Mouse (Mus musculus): Measurements from ENCODE around the gene Cyp3a13.
"Not testable (repeated sequence)": the region's sequence is repeated elsewhere in the genome, so short reads cannot be mapped to it uniquely, and the experiment has no call there.

Cyp3a13 gene

DNA sequence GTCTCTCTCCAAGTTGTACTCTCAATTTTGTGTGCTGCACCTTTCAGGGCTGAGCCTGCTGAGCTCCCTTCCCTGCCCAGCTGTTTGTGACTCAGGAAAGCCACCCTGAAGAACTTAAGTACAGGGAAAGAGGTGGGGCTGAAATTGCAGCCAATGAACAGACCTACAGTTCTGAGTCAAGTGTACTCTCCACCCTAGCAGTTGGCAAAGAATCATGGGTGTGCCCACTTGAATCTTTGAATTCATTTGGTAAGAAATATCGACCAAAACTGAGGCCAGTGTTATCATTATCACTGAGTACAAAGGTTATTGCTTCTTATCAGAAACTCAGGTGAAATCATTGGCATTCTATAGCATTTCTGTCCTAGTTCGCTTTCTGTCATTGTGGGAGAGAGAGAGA is at the start of gene Cyp3a13:
TSS of gene Cyp3a13 (minus strand) at position 88 of the 400 bp plus-strand sequence.
- DNase-seq, result no peak

- DNase-seq, result peak; percentile 31
Observed at GRCm38 (mm10) chr5:137966492-137966891, 45.1 kb upstream of the Cyp3a13 start.

DNA sequence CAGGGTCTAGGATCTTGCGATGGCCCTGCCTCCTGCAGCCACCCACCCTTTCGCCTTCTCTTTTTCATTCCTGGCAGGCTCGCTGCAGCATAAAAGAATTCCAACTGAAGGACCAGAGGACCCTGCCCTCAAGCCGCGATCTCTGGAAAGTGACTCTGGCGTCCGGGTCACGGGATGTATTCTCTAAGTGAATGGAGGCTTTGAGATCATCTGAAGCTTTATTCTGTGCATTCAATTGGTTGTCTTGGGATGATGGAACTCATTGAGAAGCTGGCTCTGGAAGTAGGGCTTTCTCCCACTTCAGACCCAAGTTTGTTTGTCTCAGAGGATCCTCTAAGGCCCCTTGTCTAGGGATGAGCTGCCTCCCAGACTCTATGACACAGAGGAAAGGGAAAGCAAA is 41.5 kb upstream of the Cyp3a13 start, which contains the start of gene Gjc3:
TSS of gene Gjc3 (minus strand) at position 154 of the 400 bp plus-strand sequence.
- DNase-seq, result peak; percentile 15

GRCm38 (mm10) chr5:137956404-137956803 is 35.0 kb upstream of the Cyp3a13 start:
- no peak for DNase-seq

GRCm38 (mm10) chr5:137951218-137951617 is 29.8 kb upstream of the Cyp3a13 start:
- DNase-seq, result peak; percentile 12

- no peak for DNase-seq
Observed at GRCm38 (mm10) chr5:137947303-137947702, 25.9 kb upstream of the Cyp3a13 start.

DNA sequence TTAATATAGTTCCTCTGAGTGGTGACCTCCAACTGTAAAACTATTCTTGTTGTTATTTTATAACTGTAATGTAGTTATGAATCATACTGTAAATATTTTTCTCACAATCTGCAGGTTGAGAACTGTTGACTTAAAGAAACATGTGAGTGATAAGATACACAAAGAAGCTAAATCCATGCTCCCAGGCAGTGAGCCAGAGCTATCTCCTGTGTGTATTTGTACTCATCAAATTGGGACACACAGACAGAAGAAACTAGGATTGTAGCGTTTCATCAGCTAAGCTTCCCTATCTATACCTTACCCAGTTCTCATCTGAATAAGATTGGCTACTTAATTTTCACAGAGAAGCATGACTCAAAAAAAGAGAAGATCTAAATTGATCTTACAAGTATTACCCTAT is 21.7 kb upstream of the Cyp3a13 start:
- DNase-seq, result no peak

DNA sequence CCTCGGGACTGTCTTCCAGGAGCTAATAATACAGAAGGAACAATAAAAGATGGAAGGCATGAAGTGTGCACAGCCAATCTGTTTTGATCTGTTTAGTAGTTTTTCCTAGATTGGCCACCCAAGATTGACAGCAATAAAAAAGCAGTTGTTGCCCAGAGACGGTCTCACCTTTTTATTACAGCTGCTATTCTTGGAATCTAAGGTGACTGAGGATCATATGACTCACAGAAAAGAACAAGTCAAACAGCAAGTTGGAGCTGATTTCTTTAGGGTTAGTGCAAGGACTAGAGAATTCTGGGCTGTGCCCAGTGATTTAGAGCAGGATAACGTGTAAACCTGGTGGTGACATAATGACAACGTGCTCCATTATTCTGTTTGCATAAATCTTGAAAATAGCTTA is 19.5 kb upstream of the Cyp3a13 start:
- DNase-seq, result no peak

DNA sequence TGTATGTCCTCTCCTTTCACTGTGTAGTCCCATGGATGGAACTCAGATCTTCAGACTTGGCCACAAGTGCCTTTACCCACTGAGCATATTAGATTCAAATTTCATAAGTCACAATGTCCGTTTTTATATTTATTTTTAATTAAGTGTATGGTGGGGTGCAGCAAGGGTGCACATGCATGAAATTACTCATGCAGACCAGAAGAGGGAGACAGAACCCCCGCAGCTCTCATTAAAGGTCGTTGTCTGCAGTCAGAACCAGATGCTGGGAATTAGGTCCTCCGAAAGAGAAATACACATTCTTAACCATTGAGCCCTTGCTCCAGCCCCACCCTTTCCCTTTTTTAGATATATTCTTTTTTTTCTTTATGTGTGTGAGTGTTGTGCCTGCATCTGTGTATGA is 15.8 kb upstream of the Cyp3a13 start:
- DNase-seq, result no peak

- no peak for DNase-seq
Observed at GRCm38 (mm10) chr5:137936486-137936885, 15.1 kb upstream of the Cyp3a13 start.

- DNase-seq, result not testable (repeated sequence)
Observed at GRCm38 (mm10) chr5:137933934-137934333, 12.5 kb upstream of the Cyp3a13 start.

- no peak for DNase-seq
Observed at GRCm38 (mm10) chr5:137928439-137928838, 7.0 kb upstream of the Cyp3a13 start.

- DNase-seq, result no peak
Observed at GRCm38 (mm10) chr5:137922171-137922570, 752 bp upstream of the Cyp3a13 start.

DNA sequence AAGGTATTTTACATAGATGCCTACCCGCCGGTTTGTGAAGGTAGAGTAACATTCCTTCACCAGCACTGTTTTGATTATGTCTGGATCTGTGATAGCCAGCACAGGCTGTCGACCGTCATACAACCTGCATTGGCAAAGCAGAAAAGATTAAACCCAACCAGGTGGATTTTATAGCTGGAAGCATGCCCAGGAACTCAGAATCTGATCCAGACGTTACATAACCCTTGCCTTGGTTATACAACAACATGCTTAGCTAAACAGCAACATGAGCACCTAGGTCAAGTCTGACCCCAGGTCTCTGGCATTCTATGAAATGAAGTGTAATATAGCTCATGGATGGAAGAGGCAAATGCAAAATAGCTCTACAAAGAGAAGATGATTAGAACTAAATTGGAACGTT is 5.9 kb downstream of the Cyp3a13 start:
- DNase-seq, result peak; percentile 88

- DNase-seq, result no peak
Observed at GRCm38 (mm10) chr5:137914508-137914907, 6.9 kb downstream of the Cyp3a13 start.

GRCm38 (mm10) chr5:137909564-137910262 is 11.7 kb downstream of the Cyp3a13 start:
- no peak for DNase-seq

DNA sequence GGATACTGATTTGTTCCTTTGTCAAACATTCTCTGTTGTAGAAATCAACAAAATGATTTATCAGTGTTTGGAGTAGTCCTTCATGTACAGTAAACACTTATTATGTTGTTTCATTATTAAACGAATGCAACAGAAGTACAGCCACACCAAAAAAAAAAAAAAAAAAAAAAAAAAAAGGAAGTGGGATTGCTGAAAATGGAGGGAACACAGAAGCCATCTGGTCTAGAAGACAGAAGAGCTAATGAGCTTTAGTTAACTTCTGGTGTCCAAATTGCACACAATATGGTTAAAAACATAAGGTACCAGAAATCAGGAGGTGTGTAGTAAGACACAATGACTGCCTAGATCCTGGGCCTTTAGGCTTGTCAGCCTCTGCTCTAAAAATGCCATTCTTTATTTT is 23.6 kb downstream of the Cyp3a13 start:
- DNase-seq, result no peak

DNA sequence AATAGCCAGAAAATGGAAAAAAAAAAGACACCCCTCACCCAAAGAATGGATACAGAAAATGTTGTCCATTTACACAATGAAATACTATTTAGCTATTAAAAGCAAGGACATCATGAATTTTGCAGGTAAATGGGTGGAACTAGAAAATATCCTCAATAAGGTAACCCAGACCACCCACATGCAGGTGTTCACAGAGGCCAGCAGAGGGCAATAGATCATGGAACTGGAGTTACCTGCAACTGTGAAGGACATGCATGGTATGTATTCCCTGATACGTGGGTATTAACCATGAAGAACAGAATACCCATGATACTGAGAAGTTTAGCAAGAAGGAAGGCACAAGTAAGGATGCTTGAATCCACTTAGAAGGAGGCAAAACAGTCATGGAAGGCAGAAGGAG is 28.5 kb downstream of the Cyp3a13 start:
- DNase-seq, result no peak

DNA sequence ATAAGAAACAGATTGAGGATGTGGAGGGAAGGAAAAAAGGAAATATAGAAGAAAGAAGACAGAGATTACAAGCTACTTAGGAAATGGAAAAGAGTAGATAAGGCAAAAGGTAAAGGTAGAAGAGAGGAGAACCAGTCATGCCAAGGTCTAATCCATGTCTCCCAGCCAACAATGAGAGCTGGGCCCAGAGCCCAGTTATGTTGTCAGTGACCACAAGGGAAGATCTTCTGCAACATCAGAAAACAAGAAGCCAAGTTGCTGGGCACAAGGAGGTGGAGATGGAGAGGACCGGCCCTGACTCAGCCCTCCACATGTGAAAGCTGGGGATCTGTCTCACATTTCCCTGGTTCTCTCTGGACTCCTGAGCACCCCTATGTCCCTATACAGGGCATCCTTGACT is 33.8 kb downstream of the Cyp3a13 start:
- DNase-seq, result no peak

DNA sequence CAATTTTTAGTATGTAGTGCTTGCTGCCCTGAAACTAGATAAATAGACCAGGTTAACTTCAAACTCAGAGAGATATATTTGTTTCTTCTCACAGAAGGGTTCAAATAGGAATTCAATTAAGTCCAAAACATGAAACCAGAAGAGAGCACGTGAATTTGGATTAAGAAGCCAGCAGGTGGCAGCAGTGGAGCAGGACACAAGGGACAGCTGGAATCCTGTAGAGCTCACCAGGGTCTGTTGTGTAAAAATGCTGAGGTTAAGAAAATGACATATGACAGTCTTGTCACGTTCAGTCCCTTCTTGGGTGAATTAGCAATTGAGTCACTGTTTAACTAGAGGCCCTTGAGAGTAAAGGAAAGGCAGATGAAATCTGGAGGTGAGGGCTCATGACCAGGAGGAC is 35.5 kb downstream of the Cyp3a13 start:
- DNase-seq, result peak; percentile 13

- no peak for DNase-seq
Observed at GRCm38 (mm10) chr5:137883345-137883744, 38.1 kb downstream of the Cyp3a13 start.

DNA sequence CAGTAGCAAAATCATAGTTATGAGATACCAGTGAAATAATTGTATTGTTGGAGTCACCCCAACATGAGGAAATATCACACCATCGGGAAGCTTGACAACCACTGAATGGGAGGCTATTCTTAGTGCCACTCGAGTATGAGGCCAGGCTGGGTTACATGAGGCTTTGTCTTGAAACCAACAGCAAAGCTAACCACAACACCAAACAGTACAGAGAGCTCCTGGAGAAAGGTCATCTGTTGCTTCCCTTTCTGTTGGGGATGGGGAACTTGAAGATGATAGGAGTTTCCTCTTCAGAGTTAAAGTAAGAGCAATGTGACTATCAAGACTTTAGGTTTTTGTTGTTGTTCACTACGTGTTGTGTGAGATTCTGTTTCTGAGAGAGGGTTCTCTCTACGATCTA is 38.5 kb downstream of the Cyp3a13 start:
- no peak for DNase-seq

DNA sequence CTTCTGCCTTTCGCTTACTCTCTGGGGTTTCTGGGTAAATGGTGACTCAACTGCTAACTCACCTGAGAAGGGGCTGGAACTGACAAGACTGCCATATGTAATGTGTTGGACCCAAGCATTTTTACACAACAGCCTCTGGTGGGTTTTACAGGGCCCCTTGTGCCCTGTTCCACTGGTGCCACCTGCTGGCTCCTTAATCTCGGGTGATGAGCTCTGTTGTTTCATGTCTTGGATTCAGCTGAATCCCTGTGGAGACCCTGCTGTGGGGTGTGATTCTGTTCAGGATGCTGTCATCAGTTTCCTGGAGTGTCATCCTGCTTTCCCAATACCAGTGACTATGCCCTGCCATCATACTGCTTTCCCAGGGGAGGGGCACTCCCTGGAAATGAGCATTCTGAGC is 43.6 kb downstream of the Cyp3a13 start:
- DNase-seq, result no peak

DNA sequence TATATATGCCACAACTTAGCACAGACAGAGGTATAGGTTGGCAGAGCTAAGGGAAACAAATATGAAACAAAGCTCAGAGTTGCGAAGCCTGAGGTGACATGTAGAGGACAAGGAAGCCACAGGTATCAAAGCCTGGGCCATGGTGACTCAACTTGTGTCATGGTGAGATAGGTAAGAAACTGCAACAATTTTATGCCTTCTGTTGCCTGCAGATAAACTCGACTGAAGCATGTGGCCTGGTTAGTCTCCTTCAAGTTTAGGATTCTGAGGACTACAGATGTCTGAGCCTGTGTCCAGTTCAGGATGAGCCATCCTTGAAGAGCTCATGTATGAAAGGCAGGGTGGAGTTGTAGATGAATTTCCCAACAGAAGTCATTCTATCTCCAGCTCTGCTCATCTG is 46.4 kb downstream of the Cyp3a13 start:
- no peak for DNase-seq

GRCm38 (mm10) chr5:137872381-137872702 is 49.1 kb downstream of the Cyp3a13 start:
- DNase-seq, result not testable (repeated sequence)
